Mouse (Mus musculus) kidney, adult 11 months (tissue): Measurements from ENCODE around the gene Sh3rf1.

Experiments
- DNase-seq: peaks from one replicate; pipeline ENCODE4 v3.0.0; 2022

Gene Sh3rf1

GRCm38 (mm10) chr8:61427916-61428681 is 204.4 kb downstream of the Sh3rf1 start:
- no peak for DNase-seq

DNA sequence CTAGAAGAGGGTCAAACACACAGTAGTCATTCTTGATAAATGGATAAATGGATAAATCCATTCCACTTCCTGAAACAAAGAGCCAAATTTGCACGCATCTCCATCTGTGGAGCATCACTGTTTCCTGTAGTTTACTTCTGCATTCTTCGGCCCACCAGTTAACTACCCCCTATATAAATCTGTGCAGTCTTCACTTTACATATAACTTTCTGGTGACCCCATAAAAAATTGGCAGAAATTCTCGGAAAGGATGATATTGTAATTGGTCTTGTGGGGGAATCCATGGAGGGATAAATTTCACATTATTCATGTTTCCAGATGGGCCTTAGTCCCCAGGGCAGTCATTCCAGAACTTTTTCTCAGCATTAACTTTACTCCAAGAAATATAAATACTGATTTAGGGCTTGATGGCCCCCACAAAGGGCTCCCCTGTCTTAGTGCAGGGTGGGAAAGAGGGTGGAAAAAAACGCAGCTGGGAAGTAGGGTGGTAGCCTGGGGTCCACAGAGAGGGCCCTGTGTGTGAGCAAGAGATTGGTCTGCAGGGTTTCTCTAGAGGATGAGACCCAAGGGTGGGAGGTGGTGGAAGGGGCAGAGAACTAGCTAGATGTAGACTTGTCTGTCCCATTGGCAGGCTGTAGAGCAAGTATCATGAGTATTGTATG is 205.3 kb downstream of the Sh3rf1 start:
- DNase-seq: no peak

DNA sequence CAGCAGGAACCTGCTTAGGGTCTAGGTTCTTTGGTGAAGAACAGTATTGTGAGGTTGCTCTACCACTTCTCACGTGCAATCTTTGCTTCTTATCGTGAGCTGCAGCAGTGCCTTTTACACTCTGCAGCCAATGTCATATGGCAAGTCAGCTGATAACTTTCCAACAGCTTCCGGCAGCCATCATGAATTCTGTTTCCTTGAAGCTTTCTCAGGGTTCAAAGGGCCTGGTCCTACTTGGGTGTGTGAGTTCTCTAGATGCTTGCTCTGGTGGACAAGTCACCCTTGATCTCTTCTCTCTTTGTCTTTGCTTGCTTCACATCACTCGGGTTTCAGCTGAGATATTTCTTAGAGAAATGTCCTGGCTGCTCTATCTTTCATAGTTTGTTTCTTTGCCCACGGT is 211.8 kb downstream of the Sh3rf1 start:
- no peak for DNase-seq

GRCm38 (mm10) chr8:61436147-61436546 is 212.5 kb downstream of the Sh3rf1 start:
- no peak for DNase-seq

- no peak for DNase-seq
Observed at GRCm38 (mm10) chr8:61436586-61437304, 213.1 kb downstream of the Sh3rf1 start.

GRCm38 (mm10) chr8:61437305-61437605 is 213.6 kb downstream of the Sh3rf1 start:
- DNase-seq: no peak

DNA sequence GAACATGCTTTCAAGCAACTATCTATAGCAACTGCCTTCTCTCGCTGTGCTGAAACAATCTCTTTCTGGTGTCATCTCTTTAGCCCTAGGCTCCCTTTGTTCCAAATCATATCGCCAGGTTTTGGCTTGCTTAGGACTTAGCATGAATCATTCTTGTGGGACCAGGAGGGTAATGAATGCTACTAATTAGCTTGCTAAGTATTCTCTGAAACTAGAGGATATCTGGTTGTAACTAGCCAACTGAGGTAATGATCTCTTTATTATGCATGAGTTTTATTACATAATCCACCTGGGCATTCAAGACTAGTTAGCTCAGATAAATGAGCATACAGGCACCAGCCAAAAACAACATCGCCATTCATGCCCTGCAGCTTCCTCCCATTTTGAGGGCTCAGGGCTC is 219.3 kb downstream of the Sh3rf1 start:
- no peak for DNase-seq

DNA sequence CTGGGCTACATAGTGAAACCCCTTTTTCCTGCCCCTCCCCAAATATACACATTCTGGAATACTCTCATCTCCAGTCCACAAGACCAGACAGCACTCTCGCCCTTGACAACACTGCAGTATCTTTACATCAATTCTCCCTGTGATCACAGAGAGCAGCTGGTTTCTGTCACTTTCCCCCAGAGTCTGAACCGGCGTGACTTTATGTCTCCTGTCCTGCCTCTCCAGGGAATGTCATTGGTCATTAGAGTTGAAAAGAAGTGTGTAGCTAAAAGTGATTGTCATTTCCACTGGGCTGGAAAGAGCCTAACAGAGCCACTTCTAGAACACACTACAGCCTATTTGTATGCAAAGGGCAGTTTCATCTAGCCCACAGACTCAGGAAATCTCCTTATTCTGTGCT is 220.7 kb downstream of the Sh3rf1 start:
- DNase-seq: no peak
